Mouse (Mus musculus) left cerebral cortex, postnatal 36 days (tissue): Measurements from ENCODE around the gene Dedd2. TPM values are rescaled to one million over a fixed set of nuclear protein-coding genes. Genes with fewer than 3 reads are reported as not detected.

Experiments used
- DNase-seq, 2 experiments: peaks; one replicate each; pipeline ENCODE4 v3.0.0; 2021 to 2022; ENCODE audit warnings: low spot score in 2 of 2, mixed read lengths in 1 of 2
- intact Hi-C: fragments of 180-260 bp; cut with DNase I; formaldehyde crosslinking; loops from one replicate; pipeline ENCODE4 v1.15.1; 2025
- total RNA-seq, 2 experiments: library from RNA; stranded (reverse); gene quantifications; 2 replicates each; pipeline ENCODE4 v1.2.3; 2021

Dedd2 gene
- total RNA-seq, 2 experiments from 2014 or later = 25.4 to 28.4 TPM

- no peak for DNase-seq
- intact Hi-C loops = no loop called here
Observed at GRCm38 (mm10) chr7:25222275-25222967, 2.0 kb upstream of the Dedd2 start.

GRCm38 (mm10) chr7:25221102-25221883 is 878 bp upstream of the Dedd2 start, which contains the start of gene Zfp526:
Zfp526 (plus strand) TSS chr7:25221425.
- intact Hi-C loops = no loop called here
- peak; percentile 98 to 99 for DNase-seq

- DNase-seq = peak; percentile 94
- intact Hi-C loops = no loop called here
Observed at GRCm38 (mm10) chr7:25219756-25220456, 509 bp downstream of the Dedd2 start.

GRCm38 (mm10) chr7:25219416-25219750 is 1.0 kb downstream of the Dedd2 start:
- DNase-seq = peak in 1 of 2 experiments; percentile 36
- intact Hi-C loops = no loop called here

- intact Hi-C loops = no loop called here
- DNase-seq = peak; percentile 40 to 47
Observed at GRCm38 (mm10) chr7:25218705-25219415, 1.6 kb downstream of the Dedd2 start.

GRCm38 (mm10) chr7:25217653-25218395 is 2.6 kb downstream of the Dedd2 start:
- intact Hi-C loops = no loop called here

GRCm38 (mm10) chr7:25214172-25214571 is 6.2 kb downstream of the Dedd2 start:
- intact Hi-C loops = no loop called here
- DNase-seq = no peak

More at GRCm38 (mm10) chr7:25217653-25218395, 2.6 kb downstream of the Dedd2 start:
- no peak for DNase-seq

GRCm38 (mm10) chr7:25213099-25213498 is 7.3 kb downstream of the Dedd2 start:
- DNase-seq = no peak
- intact Hi-C loops = no loop called here

GRCm38 (mm10) chr7:25210482-25210881 is 9.9 kb downstream of the Dedd2 start:
- intact Hi-C loops = no loop called here
- DNase-seq = no peak

- intact Hi-C loops = no loop called here
- DNase-seq = no peak
Observed at GRCm38 (mm10) chr7:25209161-25209622, 11.2 kb downstream of the Dedd2 start.

GRCm38 (mm10) chr7:25206094-25206830 is 14.2 kb downstream of the Dedd2 start:
- intact Hi-C loops = no loop called here
- DNase-seq = no peak

GRCm38 (mm10) chr7:25205355-25206093 is 14.9 kb downstream of the Dedd2 start:
- no peak for DNase-seq
- intact Hi-C loops = no loop called here

GRCm38 (mm10) chr7:25203624-25204023 is 16.8 kb downstream of the Dedd2 start:
- intact Hi-C loops = no loop called here
- DNase-seq = no peak

GRCm38 (mm10) chr7:25197384-25198018 is 22.9 kb downstream of the Dedd2 start:
- intact Hi-C loops = no loop called here
- no peak for DNase-seq

- DNase-seq = no peak
- intact Hi-C loops = no loop called here
Observed at GRCm38 (mm10) chr7:25196107-25196506, 24.3 kb downstream of the Dedd2 start.

- intact Hi-C loops = no loop called here
- DNase-seq = no peak
Observed at GRCm38 (mm10) chr7:25195148-25195547, 25.3 kb downstream of the Dedd2 start.

- intact Hi-C loops = no loop called here
- DNase-seq = no peak
Observed at GRCm38 (mm10) chr7:25192110-25192509, 28.3 kb downstream of the Dedd2 start.
